Mouse (Mus musculus): ENCODE results near the gene Eif2ak1.

- TF ChIP-seq ZC3H11A (IDR thresholded peaks at IDR 0.05; ENCODE audit: borderline replicate concordance, low read depth, low read length), result no peak
- TF ChIP-seq MAFK (IDR thresholded peaks at IDR 0.05; ENCODE audit: insufficient read depth, low read depth, low read length), result no peak
These were observed 88.8 kb downstream of the Eif2ak1 start for GRCm38 (mm10) chr5:143906429-143906828.
